Mouse (Mus musculus): ENCODE results near the gene Zfp36l2. TPM values are rescaled to one million over a fixed set of nuclear protein-coding genes. Genes with fewer than 3 reads are reported as not detected.

Zfp36l2 gene
- polyA plus RNA-seq, 1 experiment from 2014 or later = 14.5 TPM

DNA sequence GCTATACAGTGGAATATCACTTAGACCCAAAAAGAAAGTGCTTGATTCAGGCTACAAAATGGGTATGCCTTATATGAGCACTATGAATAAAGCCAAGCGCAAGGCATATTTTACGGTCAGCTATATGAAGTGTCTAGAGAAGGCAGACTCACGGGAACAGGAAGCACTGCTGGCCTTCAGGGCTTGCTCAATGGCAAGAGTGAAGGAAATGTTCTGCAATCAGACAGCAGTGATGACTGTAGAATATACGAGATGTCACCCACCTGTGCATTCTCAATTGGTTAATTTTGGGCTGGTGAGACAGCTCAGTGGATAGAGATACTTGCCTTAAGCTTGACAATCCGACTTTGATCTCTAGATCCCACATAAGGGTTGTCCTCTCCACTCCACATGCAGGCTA, 13.4 kb upstream of the Zfp36l2 start:
- no peak overlapping the region for H3K4me3 ChIP-seq (replicated peaks; ENCODE audit: low read length)
- no peak overlapping the region for H3K27ac ChIP-seq (ENCODE audit: low read length)
- 89% methylated on average over 5 of the region's 5 CpGs for WGBS
- H3K9me3 ChIP-seq (replicated peaks; ENCODE audit: control insufficient read depth, low read length) = no peaks in the 10 kb centered on the region
- H3K36me3 ChIP-seq (ENCODE audit: control insufficient read depth, insufficient read depth, low read length) = no peaks in the 10 kb centered on the region
- no peak overlapping the region for H3K9ac ChIP-seq (ENCODE audit: low read length)
- no peak overlapping the region for H3K4me2 ChIP-seq (ENCODE audit: low read depth, low read length)
- peaks cover 21% of the 10 kb centered on the region for H3K4me1 ChIP-seq (ENCODE audit: control insufficient read depth, insufficient read depth, low read length)
- ATAC-seq (ENCODE audit: insufficient read depth, low FRiP score) = no peak
- H3K27me3 ChIP-seq (ENCODE audit: control insufficient read depth, insufficient read depth, low read length) = no peaks in the 10 kb centered on the region

- ATAC-seq (ENCODE audit: insufficient read depth, low FRiP score) = no peak
Observed at GRCm38 (mm10) chr17:84197912-84198344, 10.2 kb upstream of the Zfp36l2 start.

GRCm38 (mm10) chr17:84196329-84196728, 8.6 kb upstream of the Zfp36l2 start:
- no peak overlapping the region for H3K4me2 ChIP-seq (ENCODE audit: low read depth, low read length)
- 0 out of 2 replicates have a peak, but pooled peaks cover 10% of the 10 kb centered on the region for H3K4me1 ChIP-seq (ENCODE audit: control insufficient read depth, insufficient read depth, low read length)
- ATAC-seq (ENCODE audit: insufficient read depth, low FRiP score) = no peak
- no peak overlapping the region for H3K27ac ChIP-seq (ENCODE audit: low read length)
- no peaks in the 10 kb centered on the region for H3K9me3 ChIP-seq (replicated peaks; ENCODE audit: control insufficient read depth, low read length)
- H3K27me3 ChIP-seq (ENCODE audit: control insufficient read depth, insufficient read depth, low read length) = no peaks in the 10 kb centered on the region
- no peak overlapping the region for H3K9ac ChIP-seq (ENCODE audit: low read length)
- no peaks in the 10 kb centered on the region for H3K36me3 ChIP-seq (ENCODE audit: control insufficient read depth, insufficient read depth, low read length)
- H3K4me3 ChIP-seq (replicated peaks; ENCODE audit: low read length) = no peak overlapping the region

More at GRCm38 (mm10) chr17:84197912-84198344, 10.2 kb upstream of the Zfp36l2 start:
- Histone ChIP-seq H3K4me3 (replicated peaks; ENCODE audit: low read length) (no peak overlapping the region), H3K4me2 (ENCODE audit: low read depth, low read length) (no peak overlapping the region), H3K9ac (ENCODE audit: low read length) (no peak overlapping the region), H3K9me3 (replicated peaks; ENCODE audit: control insufficient read depth, low read length) (no peaks in the 10 kb centered on the region), H3K27me3 (ENCODE audit: control insufficient read depth, insufficient read depth, low read length) (no peaks in the 10 kb centered on the region), H3K4me1 (ENCODE audit: control insufficient read depth, insufficient read depth, low read length) (peaks cover 12% of the 10 kb centered on the region; the same call in 1 of the 2 replicates), H3K27ac (ENCODE audit: low read length) (no peak overlapping the region), H3K36me3 (ENCODE audit: control insufficient read depth, insufficient read depth, low read length) (no peaks in the 10 kb centered on the region)
- WGBS = 45% methylated on average over 4 of the region's 4 CpGs

DNA sequence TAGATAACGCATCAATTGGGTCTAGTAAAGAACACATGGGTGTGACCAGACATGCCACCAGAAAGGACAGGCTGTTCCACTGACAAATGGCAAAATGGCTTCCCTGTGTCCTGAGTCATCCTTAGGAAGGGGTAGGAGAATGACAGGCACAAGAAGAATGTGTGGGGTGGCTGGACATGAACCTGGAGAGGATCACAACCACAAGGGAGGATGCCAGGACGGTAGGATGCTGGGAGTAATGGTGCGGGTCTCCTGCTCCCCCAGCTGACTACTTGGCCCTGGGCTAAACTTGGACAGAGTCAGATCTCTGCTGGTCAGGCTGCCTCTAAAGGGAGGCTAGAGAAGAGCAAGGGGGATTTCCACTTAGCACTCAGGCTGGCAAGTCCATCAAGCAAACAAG, 8.1 kb upstream of the Zfp36l2 start:
- H3K36me3 ChIP-seq (ENCODE audit: control insufficient read depth, insufficient read depth, low read length) = no peaks in the 10 kb centered on the region
- H3K27me3 ChIP-seq (ENCODE audit: control insufficient read depth, insufficient read depth, low read length) = no peaks in the 10 kb centered on the region
- no peaks in the 10 kb centered on the region for H3K9me3 ChIP-seq (replicated peaks; ENCODE audit: control insufficient read depth, low read length)
- H3K4me3 ChIP-seq (replicated peaks; ENCODE audit: low read length) = no peak overlapping the region
- WGBS = 90% methylated on average over 3 of the region's 3 CpGs
- no peak overlapping the region for H3K27ac ChIP-seq (ENCODE audit: low read length)
- no peak overlapping the region for H3K9ac ChIP-seq (ENCODE audit: low read length)
- H3K4me2 ChIP-seq (ENCODE audit: low read depth, low read length) = no peak overlapping the region
- no peak for ATAC-seq (ENCODE audit: insufficient read depth, low FRiP score)
- H3K4me1 ChIP-seq (ENCODE audit: control insufficient read depth, insufficient read depth, low read length) = 0 out of 2 replicates have a peak, but pooled peaks cover 10% of the 10 kb centered on the region

DNA sequence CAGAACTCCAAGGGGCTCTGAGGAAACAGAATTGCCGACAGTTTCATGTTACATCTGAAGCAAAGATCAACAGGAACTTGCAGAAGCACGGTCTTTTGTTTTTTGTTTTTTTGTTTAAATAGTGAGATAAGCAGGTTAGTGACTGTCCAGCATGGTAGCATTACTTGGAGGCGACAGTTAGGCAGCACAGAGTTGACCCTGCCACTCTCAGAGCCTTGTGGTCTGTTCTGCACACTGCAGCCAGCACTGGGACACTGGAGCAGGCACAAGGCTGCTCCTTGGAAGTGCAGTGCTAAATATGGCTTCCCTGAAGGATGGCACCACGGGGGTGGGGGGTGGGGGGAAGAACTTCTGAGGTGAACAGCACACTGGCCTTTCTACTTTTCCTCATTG, 7.3 kb upstream of the Zfp36l2 start:
- no peak overlapping the region for H3K4me2 ChIP-seq (ENCODE audit: low read depth, low read length)
- H3K9ac ChIP-seq (ENCODE audit: low read length) = no peak overlapping the region
- no peaks in the 10 kb centered on the region for H3K36me3 ChIP-seq (ENCODE audit: control insufficient read depth, insufficient read depth, low read length)
- H3K27me3 ChIP-seq (ENCODE audit: control insufficient read depth, insufficient read depth, low read length) = no peaks in the 10 kb centered on the region
- no peak for ATAC-seq (ENCODE audit: insufficient read depth, low FRiP score)
- no peak overlapping the region for H3K4me3 ChIP-seq (replicated peaks; ENCODE audit: low read length)
- H3K4me1 ChIP-seq (ENCODE audit: control insufficient read depth, insufficient read depth, low read length) = 0 out of 2 replicates have a peak, but pooled peaks cover 13% of the 10 kb centered on the region
- 40% methylated on average over 4 of the region's 4 CpGs for WGBS
- H3K9me3 ChIP-seq (replicated peaks; ENCODE audit: control insufficient read depth, low read length) = no peaks in the 10 kb centered on the region
- H3K27ac ChIP-seq (ENCODE audit: low read length) = no peak overlapping the region

- Histone ChIP-seq H3K9me3 (replicated peaks; ENCODE audit: control insufficient read depth, low read length) (no peaks in the 10 kb centered on the region), H3K27ac (ENCODE audit: low read length) (no peak overlapping the region; the same call in 1 of the 2 replicates), H3K36me3 (ENCODE audit: control insufficient read depth, insufficient read depth, low read length) (no peaks in the 10 kb centered on the region), H3K9ac (ENCODE audit: low read length) (no peak overlapping the region), H3K4me2 (ENCODE audit: low read depth, low read length) (no peak overlapping the region), H3K4me1 (ENCODE audit: control insufficient read depth, insufficient read depth, low read length) (peaks cover 18% of the 10 kb centered on the region), H3K27me3 (ENCODE audit: control insufficient read depth, insufficient read depth, low read length) (no peaks in the 10 kb centered on the region), H3K4me3 (replicated peaks; ENCODE audit: low read length) (no peak overlapping the region)
- WGBS = 68% methylated on average over 4 of the region's 4 CpGs
- ATAC-seq (ENCODE audit: insufficient read depth, low FRiP score) = no peak
Observed at GRCm38 (mm10) chr17:84194282-84195002, 6.7 kb upstream of the Zfp36l2 start.

DNA sequence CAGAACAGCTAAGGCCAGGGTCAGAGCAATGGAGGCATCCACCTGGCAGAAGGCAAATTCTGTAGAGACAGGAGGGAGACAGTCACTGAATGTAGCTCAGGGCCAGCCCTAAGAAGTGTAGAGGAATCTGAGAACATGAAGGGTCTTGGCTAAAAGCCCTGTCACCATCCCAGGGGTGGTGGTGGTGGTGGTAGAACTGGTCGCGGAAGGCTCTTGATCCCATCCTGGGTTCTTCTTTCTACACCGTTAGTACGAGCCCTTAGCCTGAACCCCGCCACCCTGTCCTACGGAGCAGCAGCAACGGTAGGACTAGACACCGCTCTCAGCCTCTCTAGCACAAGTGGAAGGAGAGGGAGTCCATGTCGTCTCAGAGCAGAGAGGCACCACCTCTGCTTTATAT, 5.7 kb upstream of the Zfp36l2 start:
- H3K4me1 ChIP-seq (ENCODE audit: control insufficient read depth, insufficient read depth, low read length) = peaks cover 26% of the 10 kb centered on the region
- no peaks in the 10 kb centered on the region for H3K36me3 ChIP-seq (ENCODE audit: control insufficient read depth, insufficient read depth, low read length)
- no peak overlapping the region for H3K27ac ChIP-seq (ENCODE audit: low read length)
- no peak overlapping the region for H3K9ac ChIP-seq (ENCODE audit: low read length)
- H3K27me3 ChIP-seq (ENCODE audit: control insufficient read depth, insufficient read depth, low read length) = no peaks in the 10 kb centered on the region
- ATAC-seq (ENCODE audit: insufficient read depth, low FRiP score) = no peak
- no peak overlapping the region for H3K4me2 ChIP-seq (ENCODE audit: low read depth, low read length)
- H3K9me3 ChIP-seq (replicated peaks; ENCODE audit: control insufficient read depth, low read length) = no peaks in the 10 kb centered on the region
- H3K4me3 ChIP-seq (replicated peaks; ENCODE audit: low read length) = no peak overlapping the region
- 88% methylated on average over 9 of the region's 9 CpGs for WGBS

GRCm38 (mm10) chr17:84191946-84192345, 4.2 kb upstream of the Zfp36l2 start:
- Histone ChIP-seq H3K9ac (ENCODE audit: low read length) (no peak overlapping the region), H3K4me2 (ENCODE audit: low read depth, low read length) (no peak overlapping the region), H3K4me3 (replicated peaks; ENCODE audit: low read length) (no peak overlapping the region), H3K27ac (ENCODE audit: low read length) (no peak overlapping the region; the same call in 1 of the 2 replicates), H3K9me3 (replicated peaks; ENCODE audit: control insufficient read depth, low read length) (no peaks in the 10 kb centered on the region), H3K4me1 (ENCODE audit: control insufficient read depth, insufficient read depth, low read length) (peaks cover 18% of the 10 kb centered on the region), H3K36me3 (ENCODE audit: control insufficient read depth, insufficient read depth, low read length) (no peaks in the 10 kb centered on the region), H3K27me3 (ENCODE audit: control insufficient read depth, insufficient read depth, low read length) (no peaks in the 10 kb centered on the region)
- 87% methylated on average over 4 of the region's 4 CpGs for WGBS
- no peak for ATAC-seq (ENCODE audit: insufficient read depth, low FRiP score)

- H3K27me3 ChIP-seq (ENCODE audit: control insufficient read depth, insufficient read depth, low read length) = no peaks in the 10 kb centered on the region
- no peak overlapping the region for H3K4me2 ChIP-seq (ENCODE audit: low read depth, low read length)
- H3K9me3 ChIP-seq (replicated peaks; ENCODE audit: control insufficient read depth, low read length) = no peaks in the 10 kb centered on the region
- H3K4me3 ChIP-seq (replicated peaks; ENCODE audit: low read length) = no peak overlapping the region
- peaks cover 18% of the 10 kb centered on the region for H3K4me1 ChIP-seq (ENCODE audit: control insufficient read depth, insufficient read depth, low read length)
- no peak overlapping the region for H3K9ac ChIP-seq (ENCODE audit: low read length)
- ATAC-seq (ENCODE audit: insufficient read depth, low FRiP score) = no peak
- WGBS = 16% methylated on average over 8 of the region's 8 CpGs
- H3K27ac ChIP-seq (ENCODE audit: low read length) = peak overlapping the region; percentile 100; the same call in 1 of the 2 replicates
- H3K36me3 ChIP-seq (ENCODE audit: control insufficient read depth, insufficient read depth, low read length) = no peaks in the 10 kb centered on the region
Observed at GRCm38 (mm10) chr17:84190885-84191284, 3.1 kb upstream of the Zfp36l2 start.
